Mouse (Mus musculus): ENCODE results near the gene Pon1.

Gene Pon1

DNA sequence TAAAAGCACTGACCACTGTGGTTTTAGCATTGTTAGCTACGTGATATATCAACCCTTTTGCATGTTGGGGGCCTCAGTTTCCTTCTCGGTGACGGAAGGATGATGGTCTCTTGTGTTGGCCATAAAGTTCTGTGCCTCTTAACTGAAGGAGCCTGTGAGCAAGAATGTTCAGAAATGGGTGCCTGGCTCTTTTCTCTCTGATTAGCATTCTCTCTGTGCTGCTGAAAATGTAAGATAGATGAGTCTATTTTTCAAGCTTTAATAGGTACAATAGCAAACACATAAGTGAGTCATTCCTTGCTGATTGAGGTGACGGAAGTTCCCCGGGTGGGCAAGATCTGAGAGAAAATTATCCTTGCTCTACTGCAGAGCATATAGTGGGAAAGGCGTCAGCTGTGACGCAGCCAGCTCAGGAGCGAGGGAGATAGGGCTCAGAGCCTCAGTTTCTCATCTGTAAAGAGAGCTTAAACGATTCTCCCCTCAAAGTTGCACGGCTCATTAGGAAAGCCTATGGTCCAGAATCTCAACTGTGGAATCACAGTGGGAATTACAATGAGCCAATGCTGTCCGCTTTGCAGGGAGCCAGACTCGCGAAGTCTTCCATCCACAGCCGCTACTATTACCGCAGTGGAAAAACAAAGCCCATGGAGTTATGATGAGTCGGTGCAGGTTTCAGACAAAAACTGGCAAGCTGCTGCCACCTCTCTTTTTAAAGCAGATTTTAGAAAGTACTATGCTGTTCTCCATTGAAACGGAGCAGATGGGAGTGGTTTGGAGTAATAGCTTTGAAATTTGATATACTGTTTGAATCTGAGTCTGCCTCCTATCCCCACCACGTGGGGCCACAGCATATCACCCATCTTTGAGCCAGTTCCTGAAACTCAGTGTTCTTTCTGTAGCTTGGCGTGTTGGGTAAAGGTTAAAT is 15.5 kb downstream of the Pon1 start:
- no peak for DNase-seq (ENCODE audit: low spot score in 2 of 2)

DNA sequence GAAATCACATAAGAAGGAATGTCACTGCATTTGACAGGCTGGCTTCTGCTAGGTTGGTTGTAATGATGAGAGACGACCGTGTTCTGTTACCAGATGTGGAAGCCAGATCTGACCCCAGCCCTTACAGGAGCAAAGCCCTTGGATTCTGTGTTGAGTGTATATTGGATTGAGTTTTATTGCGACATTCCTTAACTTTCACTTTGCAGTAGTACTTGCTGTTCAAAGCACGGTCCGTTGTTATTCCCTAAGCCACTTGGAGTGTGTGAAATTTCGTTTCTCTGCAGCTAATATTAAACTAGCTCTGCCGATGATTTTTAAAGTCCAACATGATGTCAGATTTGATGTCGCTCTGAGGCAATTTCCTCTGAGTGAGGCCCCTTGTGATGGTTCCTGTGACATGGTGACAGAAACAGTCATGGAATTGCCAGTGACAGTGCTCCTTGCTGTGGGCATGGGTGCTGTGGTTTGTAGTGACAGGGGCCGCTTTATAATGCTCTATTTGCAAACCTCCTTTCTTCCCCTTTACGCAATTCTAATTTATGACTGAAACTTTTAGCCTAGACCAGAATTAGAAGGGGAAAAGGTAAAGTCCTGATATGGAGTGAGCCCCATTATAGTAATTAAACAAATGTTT is 19.4 kb downstream of the Pon1 start:
- DNase-seq (ENCODE audit: low spot score in 2 of 2): no peak

DNA sequence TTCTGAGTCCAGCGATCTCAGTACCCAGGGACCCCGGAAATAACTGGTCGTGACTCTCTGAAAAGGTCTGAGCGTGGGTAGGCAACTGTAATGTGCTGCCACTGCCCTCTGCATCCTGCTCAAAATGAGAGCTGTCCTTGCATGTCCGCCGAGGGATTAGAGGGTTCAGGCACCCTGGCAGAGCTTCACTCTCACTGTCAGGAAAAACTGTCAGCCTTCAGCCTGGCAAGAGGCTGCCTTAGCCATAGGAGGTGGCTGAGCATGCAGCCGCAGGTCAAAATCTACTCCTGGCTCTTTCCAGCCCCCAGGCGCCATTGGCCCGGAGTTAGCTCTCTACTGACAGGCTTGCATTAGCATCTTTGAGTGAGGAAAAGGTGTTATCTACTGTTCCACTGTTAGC is 21.2 kb downstream of the Pon1 start:
- DNase-seq (ENCODE audit: low spot score in 2 of 2): no peak

DNA sequence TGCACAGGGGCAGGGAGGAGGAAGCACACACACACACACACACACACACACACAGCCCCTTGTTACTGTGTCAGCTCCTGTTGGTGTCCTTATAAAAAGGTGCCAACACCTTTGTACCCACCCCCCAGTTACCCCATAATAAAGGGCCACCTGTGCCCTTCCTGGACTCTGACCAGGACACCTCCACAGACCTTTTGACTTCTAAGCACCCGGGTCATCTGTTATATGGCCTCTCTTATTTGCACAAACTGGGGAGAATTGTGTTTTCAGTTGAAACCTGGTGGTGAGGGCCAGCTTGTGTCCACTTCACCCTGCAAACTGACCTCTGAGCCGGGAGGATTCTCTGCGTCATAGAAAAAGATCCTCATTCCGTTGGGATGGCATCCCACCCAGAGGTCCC is 22.3 kb downstream of the Pon1 start:
- DNase-seq (ENCODE audit: low spot score in 2 of 2): no peak

DNA sequence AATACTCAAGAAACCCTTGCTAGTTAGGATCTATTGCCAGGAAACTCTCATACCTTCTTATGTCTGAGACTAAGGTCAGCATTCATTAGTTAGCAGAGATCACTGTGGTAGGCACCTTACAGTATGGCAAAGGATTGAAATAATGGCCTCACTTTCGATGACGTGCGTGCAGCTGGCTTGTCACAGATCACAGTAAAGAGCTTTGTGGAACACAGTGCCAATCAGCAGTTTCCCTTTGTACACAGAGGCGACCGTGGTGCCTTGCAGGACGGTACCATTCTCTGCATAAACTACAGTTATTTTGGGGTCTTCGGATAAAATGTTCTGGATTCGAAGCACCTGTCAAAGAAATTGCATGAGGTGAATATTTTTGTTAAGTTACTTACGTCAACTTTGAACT is 25.6 kb downstream of the Pon1 start:
- no peak for DNase-seq (ENCODE audit: low spot score in 2 of 2)

DNA sequence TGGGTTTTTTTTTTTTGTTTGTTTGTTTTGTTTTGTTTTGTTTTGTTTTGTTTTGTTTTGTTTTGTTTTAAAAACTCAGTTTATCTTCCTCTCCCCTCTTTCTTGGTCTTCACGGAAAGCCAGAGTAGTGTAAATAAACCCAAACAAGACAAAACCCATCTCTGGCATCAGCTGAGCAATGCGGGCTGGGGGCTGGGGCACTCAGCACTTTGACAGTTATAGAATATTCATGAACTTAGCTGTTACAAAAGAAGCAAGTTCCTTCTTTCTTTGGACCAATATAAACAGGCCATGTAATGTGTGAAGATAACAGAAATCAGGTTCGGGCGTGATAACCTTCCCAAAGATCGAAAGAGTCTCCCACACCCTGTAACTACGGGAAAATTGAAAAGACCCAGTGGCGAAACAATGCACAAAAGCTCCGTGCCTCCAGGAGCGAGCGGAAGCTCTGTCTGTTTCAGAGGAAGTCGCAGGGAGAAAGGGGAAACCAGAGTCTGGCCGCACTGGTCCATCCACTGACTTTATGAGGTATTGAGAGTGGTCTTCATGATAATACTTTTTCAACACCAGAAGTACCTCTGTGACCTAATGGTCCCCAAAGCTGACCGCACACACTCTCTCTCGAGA is 26.6 kb downstream of the Pon1 start:
- DNase-seq (ENCODE audit: low spot score in 2 of 2): no peak

DNA sequence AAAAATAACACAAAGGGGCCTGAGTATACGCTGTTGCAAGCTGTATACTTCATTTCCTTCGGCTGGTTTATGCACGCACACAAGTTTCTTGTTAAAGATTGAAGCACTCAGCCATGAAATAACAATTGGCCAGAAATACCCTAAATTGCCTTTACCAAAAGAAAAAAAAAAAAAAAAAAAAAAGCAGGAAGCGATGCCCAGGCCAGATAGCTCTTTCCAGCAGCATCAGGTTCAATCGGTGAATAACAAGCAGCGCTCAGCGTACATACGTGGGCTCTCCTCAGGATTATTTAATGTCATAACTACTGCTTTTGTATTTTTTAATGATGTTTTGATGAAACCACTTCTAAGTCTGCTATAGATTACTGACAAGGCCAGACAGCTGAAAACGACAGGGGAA is 28.9 kb downstream of the Pon1 start:
- DNase-seq (ENCODE audit: low spot score in 2 of 2): no peak

DNA sequence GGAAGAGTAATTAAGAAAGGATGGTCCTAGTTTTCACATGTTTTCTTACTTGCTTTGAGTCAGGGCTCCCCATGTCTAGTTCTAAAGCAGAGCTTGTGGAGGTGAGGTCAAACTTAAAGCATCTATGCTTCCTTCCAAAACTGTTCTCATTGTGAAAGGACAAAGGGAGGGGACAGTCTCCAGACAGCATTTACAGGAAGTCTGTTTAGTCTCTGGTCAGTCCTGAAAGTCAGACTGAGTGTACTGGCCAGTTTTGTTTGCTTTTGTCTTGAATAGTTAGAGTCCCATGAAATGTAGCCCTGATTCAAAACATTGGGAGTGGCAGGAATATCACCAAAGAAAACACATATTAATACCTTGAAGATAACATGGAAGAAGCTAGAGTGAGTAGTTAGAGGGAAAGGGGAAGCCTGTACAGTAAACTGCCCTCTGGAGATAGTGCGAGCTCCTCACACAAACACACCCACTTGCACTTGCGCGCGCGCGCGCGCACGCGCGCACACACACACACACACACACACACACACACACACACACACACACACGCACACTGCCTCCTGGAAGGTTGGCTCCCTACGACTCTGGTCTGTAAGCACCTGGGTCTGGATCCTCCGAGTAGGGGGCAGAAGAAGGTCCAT is 30.1 kb downstream of the Pon1 start:
- no peak for DNase-seq (ENCODE audit: low spot score in 2 of 2)

DNA sequence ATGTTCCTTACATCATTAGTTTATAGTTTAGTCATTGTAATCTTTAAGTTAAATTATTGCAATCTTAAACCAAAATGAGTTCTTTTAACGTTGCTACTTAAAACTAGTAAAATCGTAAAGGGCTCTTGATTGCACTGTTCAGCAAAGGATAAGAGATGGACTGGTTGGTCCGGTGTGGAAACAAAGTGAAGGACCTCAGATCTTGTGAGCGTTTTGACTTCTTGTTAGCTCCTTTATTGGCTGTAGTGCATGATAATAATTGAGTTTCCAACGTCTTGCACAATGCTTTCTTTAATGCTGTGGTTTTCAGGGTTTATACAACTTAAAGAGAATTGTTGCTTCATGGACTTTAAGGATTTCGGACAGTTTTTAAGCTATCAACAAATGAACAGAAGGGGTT is 31.7 kb downstream of the Pon1 start:
- no peak for DNase-seq (ENCODE audit: low spot score in 2 of 2)

DNA sequence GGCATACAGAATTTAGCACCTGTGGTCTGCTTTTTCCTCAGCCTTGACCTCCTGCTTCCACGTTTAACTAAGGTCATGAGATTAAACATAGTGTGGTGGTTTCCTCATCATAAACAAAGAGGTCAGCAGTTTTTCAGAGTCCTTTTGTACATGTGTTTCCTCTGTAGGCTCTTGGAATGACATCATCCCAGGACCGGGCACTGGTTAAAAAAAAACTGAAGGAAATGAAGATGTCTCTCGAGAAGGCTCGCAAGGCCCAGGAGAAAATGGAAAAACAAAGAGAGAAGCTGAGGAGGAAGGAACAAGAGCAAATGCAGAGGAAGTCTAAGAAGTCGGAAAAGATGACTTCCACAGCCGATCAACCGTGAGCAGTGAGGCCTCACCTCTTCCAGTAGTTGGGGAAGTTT is 34.4 kb downstream of the Pon1 start:
- no peak for DNase-seq (ENCODE audit: low spot score in 2 of 2)

DNA sequence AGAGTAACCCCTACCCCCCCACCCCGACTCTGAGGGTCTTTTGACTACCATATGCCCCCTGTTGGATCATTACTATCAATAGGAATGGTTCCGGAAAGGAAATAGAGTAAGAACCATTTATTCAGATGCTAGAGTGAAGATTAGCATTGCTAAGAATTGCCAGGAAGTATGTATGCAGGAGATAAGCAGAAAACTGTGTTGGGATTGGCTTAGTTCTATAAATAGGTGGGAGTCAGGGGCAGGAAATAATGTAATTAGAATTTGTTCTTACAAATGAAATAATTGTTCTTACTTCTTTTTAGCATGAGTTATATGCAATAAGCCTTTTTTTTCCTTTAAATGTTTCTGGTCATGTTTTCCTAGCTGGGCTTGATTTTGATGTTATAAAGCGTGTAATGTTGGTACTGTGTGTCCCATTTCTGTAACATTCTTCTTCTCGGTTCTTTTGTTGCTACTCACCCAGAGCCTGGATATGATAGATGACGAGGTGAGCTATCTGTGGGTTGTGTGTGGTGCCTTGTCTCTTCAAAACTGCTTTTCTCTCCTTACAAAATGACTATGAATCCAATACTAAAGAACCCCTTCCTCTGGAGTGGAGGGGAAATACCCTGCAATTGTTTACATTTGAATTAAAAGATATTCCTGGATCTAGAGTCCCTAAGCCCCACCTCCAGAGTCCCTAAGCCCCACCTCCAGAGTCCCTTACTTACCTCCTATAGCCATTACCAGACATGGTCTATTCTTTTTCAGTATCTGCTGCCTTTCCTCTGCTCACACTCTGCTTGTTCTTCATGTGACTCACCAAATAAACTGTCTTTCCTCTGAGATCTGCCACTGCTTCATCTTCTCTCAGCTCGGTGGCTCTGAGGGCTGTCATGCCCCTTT is 37.0 kb downstream of the Pon1 start:
- DNase-seq (ENCODE audit: low spot score in 2 of 2): no peak

DNA sequence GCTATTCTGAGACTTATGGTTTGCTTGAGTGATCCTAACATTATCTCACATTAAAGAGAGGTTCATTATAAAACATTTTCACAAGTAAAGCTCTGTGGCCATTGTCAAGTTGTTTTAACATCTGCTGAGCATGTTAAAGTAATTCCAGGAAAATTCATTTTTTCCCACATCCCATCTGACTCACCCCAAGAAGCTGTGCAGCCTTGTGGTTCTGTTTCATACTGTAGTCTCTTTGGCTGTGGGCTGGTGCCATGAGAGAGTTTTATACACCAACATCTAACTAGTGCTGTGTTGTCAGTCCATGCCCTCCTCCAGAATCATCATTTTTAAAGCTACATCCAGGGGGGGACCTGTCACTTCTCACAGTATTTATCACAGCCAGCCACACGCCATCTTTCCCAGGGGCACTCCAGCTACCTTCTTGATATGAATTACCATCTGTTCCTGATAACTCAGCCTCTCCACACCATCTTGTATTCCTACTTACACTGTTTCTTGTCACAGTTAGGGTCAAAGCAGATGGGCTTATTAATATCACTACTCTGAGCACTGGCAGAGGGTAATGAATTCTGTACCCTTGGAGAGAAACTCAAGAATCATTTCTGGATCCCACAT is 38.3 kb downstream of the Pon1 start:
- DNase-seq (ENCODE audit: low spot score in 2 of 2): no peak

DNA sequence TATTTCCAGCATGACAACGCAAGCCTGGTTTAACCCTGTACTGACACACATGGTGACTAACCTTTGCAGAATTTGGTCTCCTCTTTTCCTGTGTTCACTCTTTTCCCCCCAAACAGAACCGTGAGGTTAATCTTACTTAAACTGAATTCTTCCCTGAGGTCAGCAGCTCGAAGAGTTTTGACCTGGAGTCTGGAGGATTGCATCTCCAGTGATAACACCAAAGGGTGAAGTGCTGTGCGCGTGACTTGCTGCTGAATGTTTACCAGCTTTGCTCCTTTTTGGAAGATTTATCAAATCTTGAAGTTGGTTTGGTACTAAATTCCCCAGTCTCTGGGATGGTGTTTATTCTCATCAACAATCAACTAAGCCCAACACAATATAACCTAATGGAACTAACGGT is 39.0 kb downstream of the Pon1 start:
- DNase-seq (ENCODE audit: low spot score in 2 of 2): no peak

DNA sequence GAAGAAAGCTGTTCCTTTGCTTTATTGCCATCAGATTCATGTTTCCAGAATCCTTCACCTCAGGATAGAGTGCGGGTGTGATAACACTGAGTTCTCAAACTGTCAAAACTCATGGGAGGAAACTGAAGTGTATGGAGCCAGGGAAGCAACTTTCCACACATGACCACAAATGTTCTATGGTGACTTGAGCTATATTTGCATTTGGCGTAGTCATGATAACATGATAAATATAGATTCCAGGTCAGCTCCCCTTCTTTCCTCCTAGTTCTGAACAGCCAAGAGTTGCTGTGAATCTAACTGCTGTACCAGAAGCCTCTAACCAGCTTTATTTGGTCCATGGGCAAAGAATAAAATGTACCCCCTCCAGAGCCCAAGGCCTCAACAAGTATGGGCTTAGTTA is 41.6 kb downstream of the Pon1 start:
- DNase-seq (ENCODE audit: low spot score in 2 of 2): no peak

DNA sequence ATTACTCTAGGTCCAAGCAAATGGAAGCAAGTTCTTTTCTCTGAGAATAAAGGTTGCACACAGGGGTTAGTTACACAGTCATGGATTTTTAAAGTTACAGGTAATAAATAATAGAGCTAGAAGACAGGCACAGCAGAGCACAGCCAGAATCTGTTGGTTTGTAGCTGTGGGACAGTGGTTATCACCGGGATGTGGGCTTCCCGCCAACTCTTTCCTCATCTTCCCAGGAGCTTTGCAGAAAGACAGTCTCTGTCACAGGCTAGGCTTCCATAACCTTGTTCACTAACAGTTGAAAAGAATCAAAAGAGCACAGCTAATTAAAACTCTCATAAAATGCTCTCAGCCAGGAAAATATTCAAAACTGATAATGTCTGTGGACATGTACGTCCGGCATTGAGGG is 42.6 kb downstream of the Pon1 start:
- no peak for DNase-seq (ENCODE audit: low spot score in 2 of 2)

DNA sequence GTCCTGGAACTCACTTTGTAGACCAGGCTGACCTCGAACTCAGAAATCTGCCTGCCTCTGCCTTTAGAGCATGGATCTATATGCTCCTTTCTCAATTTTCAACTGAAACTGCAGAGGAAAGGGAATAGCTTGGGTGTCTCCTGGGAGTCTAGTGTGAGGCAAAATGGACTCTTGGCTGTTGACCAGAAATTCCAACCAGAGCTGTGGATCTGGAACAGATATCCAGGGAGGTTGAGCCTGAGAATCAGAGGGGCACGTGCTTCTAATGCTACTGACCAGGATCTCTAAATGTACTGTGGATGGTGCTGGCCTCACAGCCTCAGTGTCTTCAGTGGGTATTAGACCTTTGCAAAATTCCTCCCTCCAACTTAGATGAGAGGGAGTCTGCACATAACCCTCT is 43.8 kb downstream of the Pon1 start:
- no peak for DNase-seq (ENCODE audit: low spot score in 2 of 2)

DNA sequence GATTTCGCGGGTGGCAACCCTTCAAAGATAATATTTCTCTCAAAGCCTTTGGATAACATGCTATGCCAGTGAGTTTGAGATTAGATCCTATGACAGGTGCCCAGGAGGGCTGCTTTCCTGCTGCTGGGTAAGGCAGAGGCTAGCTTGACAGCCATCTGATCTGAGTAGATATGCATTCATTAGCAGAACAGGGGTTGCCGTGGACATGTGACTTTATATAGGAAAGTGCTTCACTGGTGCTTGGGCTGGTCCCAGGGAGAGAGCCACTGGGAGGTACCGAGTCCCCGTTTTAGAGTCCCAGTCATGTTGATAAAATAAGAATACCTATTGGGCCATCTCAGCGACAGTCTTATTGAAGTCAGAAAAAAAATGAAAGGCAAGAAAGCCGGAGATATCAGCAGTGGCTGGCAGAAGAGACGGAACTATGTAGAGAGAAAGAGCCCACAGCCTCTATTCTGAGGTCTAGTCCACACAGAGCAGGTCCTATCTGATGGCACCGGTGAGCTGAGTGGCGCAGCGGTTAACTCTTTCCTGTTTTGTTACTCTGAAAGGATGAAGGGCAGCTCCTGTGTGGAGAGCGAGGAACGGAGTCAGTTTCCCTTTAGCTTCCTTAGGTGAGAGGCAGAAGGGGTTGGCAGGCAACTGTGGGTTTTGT is 46.1 kb downstream of the Pon1 start:
- no peak for DNase-seq (ENCODE audit: low spot score in 2 of 2)

DNA sequence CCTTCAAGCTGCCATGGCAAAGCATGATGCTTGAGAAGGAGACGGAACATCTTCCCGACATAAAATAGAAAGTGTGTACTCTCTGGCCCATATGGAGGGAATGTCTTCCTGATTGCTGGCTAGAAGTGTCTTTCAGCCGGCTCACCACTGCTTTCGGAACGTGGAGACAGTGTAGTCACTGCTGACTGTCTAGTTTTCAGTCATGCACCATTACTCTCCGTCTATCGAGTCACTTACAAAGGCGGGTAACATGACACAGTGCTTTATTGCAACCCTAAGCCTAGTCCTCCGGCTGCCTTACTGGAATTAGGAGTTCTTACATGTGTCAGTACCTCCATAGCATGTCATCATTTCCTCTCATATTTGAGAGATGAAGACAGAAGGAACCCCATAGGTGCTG is 54.1 kb downstream of the Pon1 start:
- DNase-seq (ENCODE audit: low spot score in 2 of 2): no peak

DNA sequence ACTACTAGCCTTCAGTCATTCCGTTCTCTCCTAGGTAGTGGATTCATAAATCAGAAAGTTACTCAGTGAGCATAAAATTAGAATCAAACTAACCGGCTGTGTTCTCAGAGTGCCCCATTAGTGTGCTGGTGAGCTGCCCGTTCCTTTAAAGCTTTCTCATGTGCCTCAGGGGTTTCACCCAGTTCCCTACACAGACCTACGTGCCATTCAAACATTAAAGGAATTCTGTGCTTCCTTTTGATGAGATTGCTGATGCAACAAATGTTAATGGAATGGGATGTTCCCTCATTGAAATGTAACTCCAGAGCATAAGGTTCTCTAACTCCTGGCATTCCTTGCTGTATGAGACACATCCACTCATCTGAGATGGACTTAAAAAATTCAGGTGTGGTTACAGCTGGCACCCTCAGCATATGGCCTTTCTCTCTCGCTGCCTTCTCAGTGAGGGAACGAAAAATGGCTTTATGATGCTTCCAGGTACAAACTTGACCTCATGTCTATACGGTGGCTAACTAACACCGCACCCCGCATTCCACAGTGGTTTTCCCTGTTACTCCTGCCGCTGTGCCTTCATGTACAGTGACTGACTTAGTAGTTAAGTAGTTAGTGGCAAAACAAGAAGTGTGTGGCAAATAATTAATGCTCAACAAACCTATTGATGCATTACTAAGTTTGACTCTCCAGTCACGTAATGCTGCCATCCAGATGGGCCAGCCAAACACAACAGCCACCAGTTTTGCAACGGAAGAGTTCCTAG is 54.7 kb downstream of the Pon1 start:
- DNase-seq (ENCODE audit: low spot score in 2 of 2): no peak

DNA sequence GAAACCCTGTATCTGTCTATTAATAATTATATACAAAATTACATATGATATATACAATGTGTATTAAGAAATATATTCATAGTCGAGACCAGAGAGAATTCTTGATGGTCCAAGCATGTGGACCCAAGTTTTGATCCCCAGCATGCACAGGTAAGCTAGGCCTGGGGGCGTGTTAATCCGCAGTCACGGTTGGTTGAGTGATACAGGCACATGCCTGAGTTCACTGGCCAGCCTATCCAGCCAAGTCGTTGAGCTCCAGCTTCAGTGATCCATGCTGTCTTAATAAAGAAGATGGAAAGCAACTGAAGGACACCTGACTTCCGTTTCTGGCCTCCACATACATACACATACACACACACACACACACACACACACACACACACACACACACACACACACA is 57.7 kb downstream of the Pon1 start:
- no peak for DNase-seq (ENCODE audit: low spot score in 2 of 2)

All from urinary bladder, postnatal 4 days (tissue).